Comparison of ENCODE assay signal across 8 mouse cellular contexts in the genomic region with DNA sequence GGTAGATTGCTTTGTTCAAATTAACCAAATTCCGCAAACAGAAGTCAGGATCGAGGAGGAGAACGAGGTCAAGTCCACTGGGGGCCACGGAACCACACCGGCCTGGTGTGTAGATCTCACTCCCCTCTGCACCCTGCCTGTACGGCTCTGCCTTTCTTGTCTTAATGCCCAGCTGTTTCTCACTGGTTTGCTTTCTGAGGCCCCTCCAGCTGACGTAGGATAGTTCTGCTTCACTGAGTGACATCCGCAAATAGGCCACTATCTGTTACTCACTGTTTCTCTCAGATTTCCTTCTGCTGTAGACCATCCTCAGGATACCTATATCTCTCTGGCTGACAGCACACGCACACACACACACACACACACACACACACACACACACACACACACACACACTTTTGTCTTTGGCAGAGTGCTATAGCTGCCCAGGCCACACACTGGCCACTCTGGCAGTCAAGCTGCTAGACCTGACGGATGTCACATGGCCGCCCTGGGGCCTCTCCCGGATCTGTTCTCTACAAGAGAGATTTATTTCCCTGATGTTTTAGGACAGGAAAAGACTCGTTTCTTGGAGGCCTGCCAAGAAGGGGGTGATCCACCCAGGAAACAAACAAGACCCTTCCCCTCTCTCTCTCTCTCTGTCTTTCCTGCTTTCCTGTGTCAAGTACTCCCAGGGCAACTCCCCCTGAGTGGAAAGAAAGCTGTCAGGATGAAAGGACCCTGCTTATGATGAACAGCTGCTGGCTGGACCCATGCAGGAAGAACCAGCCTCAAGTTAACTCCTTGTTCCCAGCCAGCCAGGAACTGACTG.
DNase-seq lines count a peak whose midpoint lies in the region; ATAC-seq and TF ChIP-seq lines count a peak whose summit lies in the region.

No protein-coding gene starts in this region.

- H3K27ac ChIP-seq in gastrocnemius, adult 2 months: no peak overlapping the region
- H3K27ac ChIP-seq in heart, embryonic 16.5 days (ENCODE audit: low read length): peak overlapping the region; percentile 58

- peak overlapping the region; percentile 25; the same call in 1 of the 2 replicates for H3K4me2 ChIP-seq in heart, embryonic 16.5 days (ENCODE audit: low read depth, low read length)

- peak overlapping the region; percentile 6; the same call in 1 of the 2 replicates for H3K9ac ChIP-seq in heart, embryonic 16.5 days (ENCODE audit: low read length)

- WGBS in heart, embryonic 16.5 days: 43% methylated on average over 13 of the region's 13 CpGs

- no peak overlapping the region for H3K4me3 ChIP-seq in gastrocnemius, adult 2 months
- H3K4me3 ChIP-seq in heart, embryonic 16.5 days (ENCODE audit: low read length): no peak overlapping the region

- no peaks in the 10 kb centered on the region for H3K36me3 ChIP-seq in heart, embryonic 16.5 days (ENCODE audit: control insufficient read depth, insufficient read depth)

- no peak for TF ChIP-seq CTCF in gastrocnemius, adult 2 months (IDR thresholded peaks at IDR 0.05)

- H3K4me1 ChIP-seq in heart, embryonic 16.5 days (ENCODE audit: control insufficient read depth, insufficient read depth, low read length): peaks cover 9% of the 10 kb centered on the region

- ATAC-seq in heart, embryonic 16.5 days (replicated peaks; ENCODE audit: extremely low read depth, insufficient read depth, low FRiP score): peak; percentile 81

- no peaks in the 10 kb centered on the region for H3K9me3 ChIP-seq in heart, embryonic 16.5 days (replicated peaks; ENCODE audit: control insufficient read depth, low read length)

- DNase-seq in gastrocnemius, postnatal 14 days: peak; percentile 23
- no peak for DNase-seq in gastrocnemius, adult 2 months
- peak; percentile 87 for DNase-seq in kidney, postnatal 10 days
- DNase-seq in lung, postnatal 36 days: peak; percentile 55
- no peak for DNase-seq in right cerebral cortex, postnatal 10 days (ENCODE audit: low spot score in 2 of 2)
- DNase-seq in frontal cortex, postnatal 14 days (ENCODE audit: low spot score in 2 of 2): no peak
- DNase-seq in cerebellum, postnatal 36 days: no peak

- no peaks in the 10 kb centered on the region for H3K27me3 ChIP-seq in heart, embryonic 16.5 days (ENCODE audit: control insufficient read depth, insufficient read depth, low read length)

- intact Hi-C loops in gastrocnemius, postnatal 14 days (cut with DNase I; ENCODE audit: low total_unique reads): no loop called here
- intact Hi-C loops in gastrocnemius, adult 2 months (cut with DNase I): no loop called here

Comparison
In these comparisons a context has a peak if more than half of its experiments do, and no peak if none do; other contexts are left out.
1. DNase-seq: peak in gastrocnemius, postnatal 14 days (single experiment), kidney, postnatal 10 days (single experiment) and lung, postnatal 36 days (single experiment); none in gastrocnemius, adult 2 months (single experiment), right cerebral cortex, postnatal 10 days (0 of 2), frontal cortex, postnatal 14 days (0 of 2) and cerebellum, postnatal 36 days (0 of 2).